Mouse (Mus musculus): ENCODE data around the gene Rps15. TPM values are rescaled to one million over a fixed set of nuclear protein-coding genes. Genes with fewer than 3 reads are reported as not detected.
A peak's percentile ranks its signal among the peaks of the same experiment; 100 is the strongest.

Rps15 gene
- polyA plus RNA-seq, 1 experiment from 2014 or later = 601 TPM

- H3K4me1 ChIP-seq (replicated peaks) = peaks cover 34% of the 10 kb centered on the region
- 2% methylated on average over 42 of the region's 46 CpGs for WGBS
- peak overlapping the region; percentile 60 for H3K9ac ChIP-seq
- ATAC-seq (ENCODE audit: low read depth) = peak; percentile 13
- peak overlapping the region; percentile 83 for H3K4me2 ChIP-seq
- H3K27me3 ChIP-seq = peaks cover 15% of the 10 kb centered on the region; the same call in 1 of the 2 replicates
- no peak overlapping the region for H3K27ac ChIP-seq (replicated peaks)
- no peaks in the 10 kb centered on the region for H3K9me3 ChIP-seq
- H3K4me3 ChIP-seq = peak overlapping the region; percentile 42
- H3K36me3 ChIP-seq = peaks cover 3% of the 10 kb centered on the region
Observed at GRCm38 (mm10) chr10:80323261-80324119, 31.2 kb downstream of the Rps15 start.

- H3K4me3 ChIP-seq = peak overlapping the region; percentile 42; the same call in 1 of the 2 replicates
- WGBS = 76% methylated on average over 17 of the region's 17 CpGs
- peak overlapping the region; percentile 83 for H3K4me2 ChIP-seq
- H3K36me3 ChIP-seq = no peaks in the 10 kb centered on the region
- ATAC-seq (ENCODE audit: low read depth) = no peak
- H3K9ac ChIP-seq = no peak overlapping the region; the same call in 1 of the 2 replicates
- peaks cover 15% of the 10 kb centered on the region; the same call in 1 of the 2 replicates for H3K27me3 ChIP-seq
- H3K27ac ChIP-seq (replicated peaks) = no peak overlapping the region
- no peaks in the 10 kb centered on the region for H3K9me3 ChIP-seq
- H3K4me1 ChIP-seq (replicated peaks) = peaks cover 30% of the 10 kb centered on the region
Observed at GRCm38 (mm10) chr10:80324120-80325037, 32.1 kb downstream of the Rps15 start.

- Histone ChIP-seq H3K4me2 (no peak overlapping the region), H3K36me3 (no peaks in the 10 kb centered on the region), H3K4me1 (replicated peaks) (peaks cover 29% of the 10 kb centered on the region), H3K4me3 (no peak overlapping the region), H3K27ac (replicated peaks) (no peak overlapping the region), H3K9ac (no peak overlapping the region), H3K27me3 (peaks cover 15% of the 10 kb centered on the region; the same call in 1 of the 2 replicates), H3K9me3 (no peaks in the 10 kb centered on the region)
- WGBS = 81% methylated on average over 21 of the region's 21 CpGs
- ATAC-seq (ENCODE audit: low read depth) = no peak
Observed at GRCm38 (mm10) chr10:80325045-80325444, 32.8 kb downstream of the Rps15 start.

- peak within 1 kb of the TSS; percentile 80 for H3K4me2 ChIP-seq
- H3K9me3 ChIP-seq = no peaks in the 10 kb centered on the region
- H3K4me3 ChIP-seq = peak within 1 kb of the TSS; percentile 48
- H3K36me3 ChIP-seq = no peaks in the 10 kb centered on the region
- peak within 1 kb of the TSS; percentile 60 for H3K9ac ChIP-seq
- WGBS = 5% methylated on average over 36 of the region's 36 CpGs
- peaks cover 33% of the 10 kb centered on the region for H3K27me3 ChIP-seq
- peaks cover 18% of the 10 kb centered on the region for H3K4me1 ChIP-seq (replicated peaks)
- peak; percentile 92 for ATAC-seq (ENCODE audit: low read depth)
- H3K27ac ChIP-seq (replicated peaks) = no peak within 1 kb of the TSS
Observed at GRCm38 (mm10) chr10:80329273-80330081, 37.2 kb downstream of the Rps15 start, which contains the start of the genes Pcsk4 and Reep6. Gene Pcsk4 (minus strand): TSS chr10:80329498. Gene Reep6 (plus strand): TSS chr10:80329953.

GRCm38 (mm10) chr10:80330084-80330483 lies 37.8 kb downstream of the Rps15 start:
- H3K27ac ChIP-seq (replicated peaks) = no peak overlapping the region
- no peaks in the 10 kb centered on the region for H3K9me3 ChIP-seq
- H3K36me3 ChIP-seq = no peaks in the 10 kb centered on the region
- WGBS = 2% methylated on average over 41 of the region's 41 CpGs
- peak overlapping the region; percentile 48 for H3K4me3 ChIP-seq
- no peak for ATAC-seq (ENCODE audit: low read depth)
- peak overlapping the region; percentile 80 for H3K4me2 ChIP-seq
- H3K9ac ChIP-seq = peak overlapping the region; percentile 60
- peaks cover 33% of the 10 kb centered on the region for H3K27me3 ChIP-seq
- H3K4me1 ChIP-seq (replicated peaks) = peaks cover 18% of the 10 kb centered on the region

GRCm38 (mm10) chr10:80330888-80331287 lies 38.6 kb downstream of the Rps15 start:
- Histone ChIP-seq H3K9ac (no peak overlapping the region), H3K4me1 (replicated peaks) (peaks cover 18% of the 10 kb centered on the region), H3K4me2 (peak overlapping the region; percentile 80), H3K4me3 (0 out of 2 replicates have a peak overlapping the region, but pooled peaks have one; percentile 48), H3K27me3 (peaks cover 30% of the 10 kb centered on the region), H3K36me3 (no peaks in the 10 kb centered on the region), H3K9me3 (no peaks in the 10 kb centered on the region), H3K27ac (replicated peaks) (no peak overlapping the region)
- no peak for ATAC-seq (ENCODE audit: low read depth)
- 73% methylated on average over 2 of the region's 2 CpGs for WGBS

GRCm38 (mm10) chr10:80331636-80332524 lies 39.6 kb downstream of the Rps15 start:
- Histone ChIP-seq H3K36me3 (no peaks in the 10 kb centered on the region), H3K4me3 (no peak overlapping the region), H3K4me1 (replicated peaks) (peaks cover 18% of the 10 kb centered on the region), H3K27me3 (peaks cover 29% of the 10 kb centered on the region), H3K27ac (replicated peaks) (no peak overlapping the region), H3K4me2 (no peak overlapping the region), H3K9me3 (no peaks in the 10 kb centered on the region), H3K9ac (no peak overlapping the region)
- ATAC-seq (ENCODE audit: low read depth) = no peak
- WGBS = 69% methylated on average over 10 of the region's 10 CpGs

GRCm38 (mm10) chr10:80332525-80332989 lies 40.3 kb downstream of the Rps15 start:
- H3K4me2 ChIP-seq = no peak overlapping the region
- no peaks in the 10 kb centered on the region for H3K36me3 ChIP-seq
- H3K4me3 ChIP-seq = no peak overlapping the region
- peaks cover 18% of the 10 kb centered on the region for H3K4me1 ChIP-seq (replicated peaks)
- ATAC-seq (ENCODE audit: low read depth) = no peak
- H3K27me3 ChIP-seq = peaks cover 34% of the 10 kb centered on the region
- no peak overlapping the region for H3K27ac ChIP-seq (replicated peaks)
- no peaks in the 10 kb centered on the region for H3K9me3 ChIP-seq
- no peak overlapping the region for H3K9ac ChIP-seq
- 82% methylated on average over 5 of the region's 5 CpGs for WGBS

- Histone ChIP-seq H3K9me3 (no peaks in the 10 kb centered on the region), H3K4me3 (no peak overlapping the region)
Observed at GRCm38 (mm10) chr10:80336263-80336662, 44.0 kb downstream of the Rps15 start.

GRCm38 (mm10) chr10:80339941-80340750 lies 47.9 kb downstream of the Rps15 start:
- peaks cover 68% of the 10 kb centered on the region for H3K27me3 ChIP-seq
- no peak overlapping the region for H3K4me3 ChIP-seq
- no peak overlapping the region for H3K27ac ChIP-seq (replicated peaks)
- H3K9ac ChIP-seq = no peak overlapping the region
- no peaks in the 10 kb centered on the region for H3K36me3 ChIP-seq
- H3K9me3 ChIP-seq = no peaks in the 10 kb centered on the region
- 0 out of 2 replicates have a peak, but pooled peaks have one; percentile 21 for ATAC-seq (ENCODE audit: low read depth)
- 22% methylated on average over 19 of the region's 19 CpGs for WGBS
- H3K4me2 ChIP-seq = peak overlapping the region; percentile 21; the same call in 1 of the 2 replicates
- peaks cover 29% of the 10 kb centered on the region for H3K4me1 ChIP-seq (replicated peaks)

More at GRCm38 (mm10) chr10:80336263-80336662, 44.0 kb downstream of the Rps15 start:
- H3K27ac ChIP-seq (replicated peaks) = no peak overlapping the region
- peaks cover 49% of the 10 kb centered on the region for H3K27me3 ChIP-seq
- ATAC-seq (ENCODE audit: low read depth) = no peak
- peaks cover 3% of the 10 kb centered on the region for H3K4me1 ChIP-seq (replicated peaks)
- 86% methylated on average over 12 of the region's 12 CpGs for WGBS
- no peaks in the 10 kb centered on the region for H3K36me3 ChIP-seq
- H3K9ac ChIP-seq = no peak overlapping the region
- no peak overlapping the region for H3K4me2 ChIP-seq
